Mouse (Mus musculus): ENCODE measurements around the gene Hagh.

Gene Hagh

DNA sequence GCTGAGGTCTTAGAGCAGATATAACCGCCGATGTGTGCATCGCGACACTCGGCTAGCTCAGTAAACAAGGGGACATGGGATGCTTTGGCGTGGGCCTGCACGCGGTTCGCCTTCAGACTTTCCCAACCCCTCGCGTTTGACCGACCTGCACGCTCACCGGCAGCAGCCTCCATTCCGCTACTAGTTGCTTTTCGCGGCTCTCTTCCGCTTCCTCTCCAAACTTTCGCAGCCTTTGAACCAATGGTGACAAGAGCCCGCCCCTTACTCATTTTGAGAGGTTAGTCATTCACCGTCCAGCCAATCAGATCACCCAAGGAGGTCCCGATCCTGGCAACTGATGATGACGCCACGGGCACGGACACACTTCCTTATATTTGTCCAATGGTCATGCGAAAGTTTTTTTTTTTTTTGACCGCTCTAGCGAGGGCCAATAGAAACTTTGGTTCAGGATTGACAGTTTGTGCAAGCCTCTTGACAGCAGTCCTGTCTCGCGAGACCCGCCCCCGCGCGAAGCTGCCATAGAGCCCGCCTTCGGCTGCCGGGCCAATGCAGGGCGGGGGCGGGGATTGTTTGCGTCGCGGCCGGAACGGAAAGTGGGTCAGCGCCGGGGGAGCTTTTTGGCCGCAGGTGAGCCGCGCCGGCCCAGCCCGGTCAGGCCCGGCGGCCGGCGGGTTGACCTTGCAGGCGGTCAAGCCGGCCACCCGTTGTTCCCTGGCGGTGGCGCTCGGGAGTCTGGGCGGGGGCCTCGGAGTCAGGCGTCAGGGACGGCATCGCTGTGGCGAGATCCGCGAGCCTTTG, 46.4 kb downstream of the Hagh start, which contains the start of the genes Nubp2 and Spsb3:
Gene Nubp2 (minus strand): TSS at position 216 of the 798 bp plus-strand sequence.
Gene Spsb3 (plus strand): TSS at position 510 of the 798 bp plus-strand sequence.
- peak; percentile 86 for ATAC-seq (ENCODE audit: low TSS enrichment)

DNA sequence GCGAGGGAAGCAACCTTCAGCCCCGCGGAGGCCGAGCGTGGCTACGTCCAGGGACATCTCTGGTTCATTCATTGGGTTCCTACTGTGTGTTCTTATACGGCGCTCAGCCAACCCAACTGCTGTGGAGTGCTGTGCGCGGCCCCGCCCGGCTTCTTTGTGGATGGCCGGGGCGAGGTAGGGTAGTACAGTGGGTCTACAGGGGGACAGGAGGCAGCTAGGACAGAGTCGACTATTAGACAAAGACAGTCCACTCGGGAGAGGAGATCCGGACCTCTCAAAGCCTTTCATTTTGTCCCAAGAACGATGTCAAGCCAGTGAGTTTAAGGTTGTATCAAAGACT, 47.0 kb downstream of the Hagh start:
- ATAC-seq (ENCODE audit: low TSS enrichment): no peak

DNA sequence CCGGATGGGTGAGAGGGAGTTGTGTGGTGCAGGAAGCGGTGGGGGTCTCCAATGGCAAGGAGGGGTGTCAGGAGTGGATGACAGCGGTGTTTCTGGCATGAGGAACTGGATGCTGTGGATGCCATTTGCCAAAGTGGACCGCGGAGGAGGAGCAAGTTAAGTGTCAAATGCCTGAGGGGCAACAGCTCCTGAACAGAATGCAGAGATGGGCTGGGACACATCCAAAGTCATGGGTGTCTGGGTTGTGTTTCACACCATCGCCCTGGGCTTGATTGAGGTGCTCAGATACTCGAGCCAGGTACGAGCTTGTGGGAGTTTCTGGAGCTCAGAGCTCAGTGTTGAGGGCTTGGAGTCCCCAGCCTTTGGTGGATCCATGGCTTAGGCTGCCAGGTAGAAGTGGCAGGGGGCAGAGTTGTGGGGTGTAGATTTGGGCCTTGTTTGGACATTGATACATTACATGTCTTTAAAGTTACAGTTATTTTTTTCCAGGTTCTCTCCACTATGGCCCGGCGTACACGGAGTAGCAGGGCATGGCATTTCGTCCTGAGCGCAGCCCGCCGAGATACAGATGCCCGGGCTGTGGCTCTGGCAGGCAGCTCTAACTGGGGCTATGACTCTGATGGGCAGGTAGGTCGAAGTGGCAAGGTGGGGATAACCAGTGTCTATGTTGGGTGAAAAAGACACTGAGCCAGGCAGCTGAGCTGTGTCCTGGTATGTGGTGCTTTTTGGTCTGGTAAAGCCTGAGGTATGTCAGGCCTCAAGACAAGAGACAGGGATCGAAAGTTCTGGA, 47.5 kb downstream of the Hagh start:
- no peak for ATAC-seq (ENCODE audit: low TSS enrichment)

DNA sequence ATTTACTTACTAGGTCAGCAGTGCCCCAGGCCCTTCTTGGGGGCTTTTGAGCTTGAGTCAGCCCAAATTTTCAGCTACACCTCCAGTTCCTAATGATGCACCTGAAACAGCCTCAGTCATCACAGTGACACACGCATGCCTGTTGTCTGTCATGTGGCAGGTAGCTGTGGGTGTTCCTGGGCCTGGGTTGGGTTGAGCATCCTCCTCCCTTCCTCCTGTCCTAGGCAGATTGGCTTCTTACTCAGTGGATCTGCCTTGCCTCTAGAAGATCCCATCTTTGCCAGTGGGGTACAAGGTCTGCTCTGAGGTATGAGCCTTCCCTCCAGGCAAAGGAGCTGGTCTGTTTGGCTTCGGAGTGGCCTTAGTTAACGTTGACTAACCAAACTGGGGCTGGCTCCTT, 48.9 kb downstream of the Hagh start:
- ATAC-seq (ENCODE audit: low TSS enrichment): no peak

- no peak for ATAC-seq (ENCODE audit: low TSS enrichment)
Observed at GRCm38 (mm10) chr17:24890151-24891092, 50.5 kb downstream of the Hagh start.

DNA sequence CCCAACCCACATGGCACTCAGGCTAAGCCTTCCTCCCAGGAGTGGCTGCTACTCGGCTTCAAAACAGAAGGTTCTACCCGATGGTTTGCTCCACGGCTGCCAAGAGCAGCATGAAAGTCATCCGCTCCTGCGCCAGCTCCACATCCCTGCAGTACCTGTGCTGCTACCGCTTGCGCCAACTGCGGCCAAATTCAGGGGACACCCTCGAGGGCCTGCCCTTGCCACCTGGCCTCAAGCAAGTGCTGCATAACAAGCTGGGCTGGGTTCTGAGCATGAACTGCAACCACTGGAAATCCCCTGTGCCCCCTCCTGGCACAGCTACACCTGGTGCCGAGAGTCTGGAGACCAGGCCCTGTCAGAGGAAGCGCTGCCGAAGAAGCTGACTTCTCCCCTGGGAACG, 51.4 kb downstream of the Hagh start:
- no peak for ATAC-seq (ENCODE audit: low TSS enrichment)

- ATAC-seq (ENCODE audit: low TSS enrichment): no peak
Observed at GRCm38 (mm10) chr17:24892785-24893184, 52.8 kb downstream of the Hagh start.

DNA sequence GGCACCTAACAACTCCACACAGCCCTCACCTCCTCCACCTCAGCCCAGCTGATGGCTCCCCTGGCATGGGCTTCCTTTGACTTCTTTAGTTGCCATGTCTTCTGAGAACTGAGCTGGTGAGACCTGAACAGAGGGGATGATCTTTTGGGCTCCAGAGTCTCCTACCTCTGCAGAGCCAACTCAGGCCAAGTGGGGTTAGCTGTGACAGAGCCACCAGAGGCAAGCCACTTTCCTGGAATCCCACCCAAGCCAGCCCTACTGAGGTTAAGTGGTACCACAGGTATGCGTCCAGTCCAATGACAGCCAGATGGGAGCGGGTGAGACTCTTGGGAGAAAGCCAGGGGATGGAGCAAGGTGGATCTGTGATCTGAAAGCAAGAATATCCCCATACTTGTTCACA, 53.3 kb downstream of the Hagh start:
- no peak for ATAC-seq (ENCODE audit: low TSS enrichment)

DNA sequence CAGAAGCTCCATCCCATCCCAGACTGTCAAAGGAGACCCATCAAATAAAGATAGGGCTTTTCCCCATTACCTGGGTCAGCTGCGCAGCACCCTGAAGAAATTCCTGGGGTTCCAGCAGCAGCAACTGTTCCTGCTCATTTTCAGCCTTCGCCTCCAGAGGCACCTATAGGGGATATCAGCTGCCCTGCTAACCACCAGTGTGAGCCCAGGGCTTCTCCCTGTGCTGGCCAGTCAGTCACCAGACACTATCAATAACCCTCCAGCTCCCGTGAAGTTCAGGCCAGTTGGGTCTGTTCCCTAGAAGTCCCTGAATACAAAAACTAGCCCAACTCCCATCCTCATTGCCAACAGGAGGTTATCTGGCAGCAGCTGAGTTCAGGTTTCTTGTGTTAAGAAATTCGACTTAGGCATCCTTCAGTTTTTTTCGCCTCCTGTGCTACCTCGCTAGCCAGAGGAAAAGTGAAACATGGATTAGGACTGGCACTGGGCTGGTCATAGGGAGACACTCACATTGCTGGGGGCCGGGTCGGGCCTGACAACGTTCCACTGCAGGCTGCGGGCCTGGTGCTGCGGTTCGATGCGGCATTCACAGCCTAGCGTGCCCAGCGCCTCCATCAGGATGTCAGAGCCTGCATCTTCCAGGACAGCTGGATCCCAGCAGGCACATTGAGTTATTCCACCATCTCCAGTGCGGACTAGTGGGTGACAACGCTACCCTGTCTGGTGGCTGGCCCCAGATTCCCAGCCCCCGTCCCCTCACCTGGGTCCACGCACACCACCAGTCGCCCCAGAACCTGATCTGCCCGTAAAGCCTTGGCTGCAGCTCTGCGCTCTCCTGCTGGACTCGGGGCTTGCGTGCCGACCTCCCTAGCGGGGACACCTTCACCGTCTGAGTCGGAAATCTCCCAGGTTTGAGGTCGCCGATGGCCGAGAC, 54.4 kb downstream of the Hagh start:
- ATAC-seq (ENCODE audit: low TSS enrichment): no peak

GRCm38 (mm10) chr17:24894995-24895547, 55.1 kb downstream of the Hagh start, which contains the start of the genes Eme2 and Mrps34:
TSS of gene Eme2 (minus strand) at chr17:24895087.
TSS of gene Mrps34 (plus strand) at chr17:24895116.
- ATAC-seq (ENCODE audit: low TSS enrichment): peak; percentile 44

GRCm38 (mm10) chr17:24895571-24896240, 55.8 kb downstream of the Hagh start:
- ATAC-seq (ENCODE audit: low TSS enrichment): no peak

- ATAC-seq (ENCODE audit: low TSS enrichment): peak; percentile 22
Observed at GRCm38 (mm10) chr17:24896241-24896992, 56.5 kb downstream of the Hagh start, which contains the start of gene Nme3. TSS of gene Nme3 (plus strand) at chr17:24896500.

DNA sequence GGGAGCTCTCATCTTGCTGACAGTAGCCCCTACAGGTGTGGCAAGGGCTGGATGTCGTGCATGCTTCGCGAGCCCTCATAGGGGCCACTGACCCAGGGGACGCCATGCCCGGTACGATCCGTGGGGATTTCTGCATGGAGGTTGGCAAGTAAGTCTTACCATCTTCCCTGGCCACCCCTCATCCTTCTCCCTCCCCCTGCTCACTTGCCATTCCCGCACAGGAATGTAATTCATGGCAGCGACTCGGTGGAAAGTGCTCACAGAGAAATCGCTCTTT, 57.0 kb downstream of the Hagh start:
- ATAC-seq (ENCODE audit: low TSS enrichment): no peak

GRCm38 (mm10) chr17:24897600-24897999, 57.7 kb downstream of the Hagh start:
- no peak for ATAC-seq (ENCODE audit: low TSS enrichment)

DNA sequence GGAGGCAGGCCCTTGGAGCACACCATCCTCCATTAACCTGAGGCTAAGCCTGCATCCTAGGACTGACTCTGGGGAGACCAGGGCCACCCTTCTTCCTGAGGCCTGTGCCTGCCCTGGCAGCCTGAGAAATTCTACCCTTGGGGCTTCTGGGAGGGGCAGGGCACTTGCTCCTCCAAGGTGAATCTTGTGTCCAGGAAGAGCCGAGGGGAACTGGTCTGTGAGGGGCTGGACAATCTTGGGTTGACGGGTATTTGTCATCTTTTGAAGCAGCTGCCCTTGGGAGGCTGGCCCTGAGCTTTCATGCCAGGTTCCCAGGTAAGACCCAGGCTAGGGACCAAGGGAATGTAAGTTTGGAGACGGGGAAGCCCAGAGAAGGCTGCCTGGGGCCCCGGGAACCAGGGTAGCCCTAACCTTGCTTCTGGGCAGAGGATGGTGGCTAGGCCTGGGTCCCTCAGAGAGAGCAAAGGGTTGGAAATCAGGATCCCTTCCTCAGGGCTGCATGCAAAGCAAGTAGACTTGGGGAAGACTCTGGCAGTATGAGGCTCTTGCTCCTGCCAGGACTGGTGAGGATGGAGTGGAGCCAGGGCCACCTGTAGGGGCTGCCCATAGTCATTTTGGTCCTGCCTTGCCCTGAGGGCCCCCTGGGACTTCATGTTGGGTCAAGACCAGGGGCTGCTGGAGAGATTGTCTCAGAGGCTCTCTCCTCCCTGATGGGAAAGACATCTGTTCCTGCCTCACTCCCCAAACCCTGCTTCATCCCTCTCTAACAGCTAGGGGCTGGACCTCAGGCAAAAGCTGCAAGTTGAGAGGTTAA, 58.3 kb downstream of the Hagh start:
- no peak for ATAC-seq (ENCODE audit: low TSS enrichment)

DNA sequence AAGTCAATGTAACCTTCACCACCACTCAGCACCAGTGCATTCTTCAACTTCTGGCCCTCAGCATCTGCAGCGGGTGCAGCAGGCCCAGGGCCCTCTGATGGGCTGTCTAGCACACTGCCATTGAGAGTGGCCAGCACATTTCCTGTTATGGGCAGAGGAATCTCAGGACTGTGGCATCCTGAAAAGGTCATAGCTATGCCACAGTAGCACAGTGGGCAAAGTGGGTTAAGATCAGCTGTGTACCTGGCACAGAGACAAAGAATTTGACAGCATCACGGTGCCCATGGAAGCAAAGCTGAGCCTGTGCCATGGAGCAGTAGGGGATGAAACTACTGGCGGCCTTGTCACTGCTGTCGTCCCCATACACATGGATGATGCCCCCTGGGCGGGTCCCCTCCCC, 59.2 kb downstream of the Hagh start:
- no peak for ATAC-seq (ENCODE audit: low TSS enrichment)

DNA sequence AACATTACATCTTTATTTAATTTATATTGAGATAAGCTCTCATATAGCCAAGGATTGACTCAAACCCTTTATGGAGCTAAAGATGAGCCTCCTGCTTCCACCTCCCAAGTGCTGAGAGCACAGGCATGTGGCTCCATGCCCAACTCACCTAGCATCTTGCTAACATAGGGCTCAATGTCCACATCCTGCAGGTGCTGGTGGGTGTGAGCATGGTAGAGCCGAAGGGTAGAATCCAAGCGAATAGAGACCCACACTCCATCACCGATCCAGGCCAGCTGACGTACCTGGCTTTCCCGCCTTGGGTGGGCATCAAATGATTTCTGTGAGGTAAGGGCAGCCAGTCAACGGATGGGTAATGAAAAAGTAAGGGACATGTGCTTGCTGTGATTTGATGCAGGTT, 60.1 kb downstream of the Hagh start:
- no peak for ATAC-seq (ENCODE audit: low TSS enrichment)

GRCm38 (mm10) chr17:24902124-24902523, 62.2 kb downstream of the Hagh start:
- no peak for ATAC-seq (ENCODE audit: low TSS enrichment)
